Mouse (Mus musculus): ENCODE measurements at regions not wholly inside any gene's neighbourhood (a gene's known extent, or its start where the extent isn't known, plus 50 kb on each side); places are given as distances from the start of the nearest gene placed in this dataset.
"Not testable (repeated sequence)": the region's sequence is repeated elsewhere in the genome, so short reads cannot be mapped to it uniquely, and the experiment has no call there.

DNA sequence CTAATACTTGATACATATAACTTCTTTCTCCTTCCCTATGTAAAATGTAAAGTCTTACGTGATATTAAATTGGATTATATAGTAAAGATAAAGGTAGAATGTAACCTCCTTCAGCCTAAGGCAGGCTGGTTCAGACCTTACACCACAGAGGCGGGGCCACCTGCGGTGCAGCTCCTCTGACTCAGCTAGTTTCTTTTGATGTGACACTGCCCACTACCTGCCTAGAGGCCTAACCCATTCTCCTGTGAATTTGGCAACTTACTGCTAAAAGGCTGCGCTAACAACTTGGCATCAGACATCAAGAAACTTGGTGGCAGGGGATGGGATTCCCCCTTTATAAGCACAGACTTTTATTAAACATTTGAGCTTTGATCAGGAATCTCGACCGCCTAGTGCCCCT lies 74.5 kb downstream of the Aasdhppt start:
- no peak for TF ChIP-seq CTCF (IDR thresholded peaks at IDR 0.05; ENCODE audit: low read depth)
- ATAC-seq (no peak), DNase-seq (no peak)
- Histone ChIP-seq H3K4me2 (ENCODE audit: low read depth) (no peak overlapping the region), H3K27ac (ENCODE audit: low read depth, low read length) (no peak overlapping the region), H3K4me1 (ENCODE audit: insufficient read depth) (no peaks in the 10 kb centered on the region), H3K4me3 (ENCODE audit: low read depth, low read length) (no peak overlapping the region), H3K9ac (no peak overlapping the region), H3K27me3 (ENCODE audit: insufficient read depth, low read length) (no peaks in the 10 kb centered on the region), H3K36me3 (ENCODE audit: insufficient read depth) (no peaks in the 10 kb centered on the region), H3K9me3 (ENCODE audit: low read length) (no peaks in the 10 kb centered on the region)
- 64% methylated on average over 6 of the region's 6 CpGs for WGBS

DNA sequence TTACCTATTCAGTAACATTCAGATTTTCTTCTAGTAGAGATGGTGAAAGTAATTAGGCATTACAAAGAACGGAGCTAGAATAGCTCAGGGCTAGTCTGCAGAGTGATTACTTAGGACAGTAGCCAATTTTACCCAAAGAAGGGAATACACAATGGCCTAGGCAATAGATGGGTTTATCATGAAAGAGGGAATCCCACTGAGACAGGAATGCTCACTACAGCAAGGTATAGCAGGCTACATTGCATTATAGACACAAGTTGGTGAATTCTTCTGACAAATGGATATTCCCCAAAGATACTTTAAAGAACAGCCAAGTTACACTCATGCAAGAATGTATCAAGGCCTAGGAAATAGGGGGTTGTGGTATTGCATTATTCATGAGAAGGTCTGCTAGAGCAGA lies 94.7 kb downstream of the Aasdhppt start:
- not testable (repeated sequence) for DNase-seq; H3K9me3 ChIP-seq (ENCODE audit: low read length); ATAC-seq; H3K4me2 ChIP-seq (ENCODE audit: low read depth); H3K36me3 ChIP-seq (ENCODE audit: insufficient read depth); H3K4me3 ChIP-seq (ENCODE audit: low read depth, low read length); H3K27me3 ChIP-seq (ENCODE audit: insufficient read depth, low read length); H3K4me1 ChIP-seq (ENCODE audit: insufficient read depth); H3K9ac ChIP-seq; H3K27ac ChIP-seq (ENCODE audit: low read depth, low read length)
- WGBS, result 45% methylated on average over 1 of the region's 1 CpGs

DNA sequence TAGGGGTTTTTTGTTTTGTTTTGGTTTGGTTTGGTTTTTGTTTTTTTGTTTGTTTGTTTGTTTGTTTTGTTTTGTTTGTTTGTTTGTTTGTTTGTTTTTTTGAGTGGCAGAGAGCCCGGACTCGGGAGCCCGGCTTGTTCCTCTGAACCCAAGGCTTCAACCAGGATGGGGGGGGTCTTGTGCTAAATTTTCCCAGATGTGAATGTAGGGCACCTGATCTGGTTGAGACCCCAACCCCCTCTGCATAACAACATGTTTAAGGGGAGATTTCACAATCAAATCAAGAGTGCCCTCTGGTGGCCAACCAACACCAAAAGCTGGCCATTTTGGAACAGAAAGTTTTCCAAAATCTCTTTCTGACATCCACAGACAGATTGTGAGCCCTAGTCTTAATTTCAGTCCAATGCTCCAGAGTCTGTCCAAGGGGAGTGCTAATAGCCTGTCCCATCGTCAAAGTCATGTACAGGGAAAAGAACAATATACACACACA lies 99.2 kb downstream of the Aasdhppt start:
- peak; percentile 1 for DNase-seq
- H3K36me3 ChIP-seq (ENCODE audit: insufficient read depth), result no peaks in the 10 kb centered on the region
- TF ChIP-seq CTCF (IDR thresholded peaks at IDR 0.05; ENCODE audit: low read depth), result peak; percentile 34; the same call in 1 of the 2 replicates
- no peaks in the 10 kb centered on the region for H3K27me3 ChIP-seq (ENCODE audit: insufficient read depth, low read length)
- no peak overlapping the region for H3K4me2 ChIP-seq (ENCODE audit: low read depth)
- ATAC-seq, result no peak
- H3K27ac ChIP-seq (ENCODE audit: low read depth, low read length), result no peak overlapping the region
- WGBS, result 93% methylated on average over 4 of the region's 4 CpGs
- no peak overlapping the region for H3K9ac ChIP-seq
- no peaks in the 10 kb centered on the region for H3K9me3 ChIP-seq (ENCODE audit: low read length)
- H3K4me1 ChIP-seq (ENCODE audit: insufficient read depth), result no peaks in the 10 kb centered on the region
- no peak overlapping the region for H3K4me3 ChIP-seq (ENCODE audit: low read depth, low read length)

DNA sequence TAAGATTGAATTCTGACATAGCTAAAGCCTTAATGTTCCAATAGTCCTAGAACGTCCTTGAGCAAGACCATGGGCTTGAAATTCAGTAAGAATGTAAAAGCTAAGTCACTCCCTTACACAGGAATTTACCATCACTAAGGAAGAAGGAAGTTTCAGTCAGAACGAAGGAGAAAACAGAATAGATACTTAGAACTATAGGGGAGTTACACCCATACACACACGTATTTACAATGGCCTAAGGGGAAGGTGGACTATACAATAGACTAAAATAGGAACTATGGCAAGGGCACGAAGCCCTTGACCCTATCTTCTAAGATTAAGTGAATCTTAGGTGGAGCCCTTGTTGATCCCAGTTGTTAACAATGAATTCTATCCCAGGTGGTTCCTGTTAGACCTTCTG lies 116.5 kb downstream of the Aasdhppt start:
- H3K27me3 ChIP-seq (ENCODE audit: insufficient read depth, low read length); H3K4me2 ChIP-seq (ENCODE audit: low read depth); H3K27ac ChIP-seq (ENCODE audit: low read depth, low read length); H3K9ac ChIP-seq; H3K36me3 ChIP-seq (ENCODE audit: insufficient read depth); DNase-seq; H3K9me3 ChIP-seq (ENCODE audit: low read length); H3K4me3 ChIP-seq (ENCODE audit: low read depth, low read length); ATAC-seq; H3K4me1 ChIP-seq (ENCODE audit: insufficient read depth): not testable (repeated sequence)
- 82% methylated on average over 4 of the region's 4 CpGs for WGBS

DNA sequence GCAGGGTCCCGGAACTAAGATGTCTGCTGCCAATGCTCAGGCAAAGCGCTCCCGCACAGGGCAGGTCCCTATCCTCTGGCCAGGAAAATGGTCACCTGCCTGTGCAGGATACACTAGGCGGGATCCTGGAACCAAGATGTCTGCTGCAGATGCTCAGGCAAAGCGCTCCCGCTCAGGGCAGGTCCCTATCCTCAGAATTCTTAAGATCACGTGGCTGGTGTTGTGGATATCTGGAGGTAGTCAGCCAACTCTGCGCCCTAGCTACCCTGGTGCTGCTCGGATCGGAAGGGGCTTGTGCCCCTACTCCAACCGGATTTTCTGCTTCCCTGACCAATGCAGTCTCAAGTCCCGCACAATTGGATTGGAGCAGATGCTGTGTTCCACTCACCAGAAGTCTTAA lies 153.3 kb downstream of the Aasdhppt start:
- not testable (repeated sequence) for H3K27ac ChIP-seq (ENCODE audit: low read depth, low read length); H3K9ac ChIP-seq; H3K36me3 ChIP-seq (ENCODE audit: insufficient read depth); H3K4me2 ChIP-seq (ENCODE audit: low read depth); H3K27me3 ChIP-seq (ENCODE audit: insufficient read depth, low read length); DNase-seq; ATAC-seq; H3K4me3 ChIP-seq (ENCODE audit: low read depth, low read length); H3K9me3 ChIP-seq (ENCODE audit: low read length); H3K4me1 ChIP-seq (ENCODE audit: insufficient read depth)
- 92% methylated on average over 12 of the region's 12 CpGs for WGBS

DNA sequence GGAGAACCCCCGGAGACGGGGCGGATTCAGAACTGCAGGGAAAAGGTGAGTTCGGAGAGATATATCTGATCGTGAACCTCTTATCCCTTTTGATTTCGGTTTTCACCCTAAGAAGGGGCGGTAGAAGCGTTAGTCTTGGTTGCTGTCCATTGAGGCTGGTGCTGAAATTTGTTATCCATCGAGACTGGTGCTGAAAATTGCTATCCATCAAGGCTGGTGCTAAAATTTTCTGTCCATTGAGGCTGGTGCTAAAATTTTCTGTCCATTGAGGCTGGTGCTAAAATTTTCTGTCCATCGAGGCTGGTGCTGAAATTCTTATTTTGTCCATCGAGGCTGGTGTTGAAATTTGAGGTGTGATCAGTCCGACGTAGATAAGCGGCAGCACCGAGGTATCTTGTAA lies 170.4 kb downstream of the Aasdhppt start:
- not testable (repeated sequence) for DNase-seq; H3K4me2 ChIP-seq (ENCODE audit: low read depth); H3K27ac ChIP-seq (ENCODE audit: low read depth, low read length); H3K4me1 ChIP-seq (ENCODE audit: insufficient read depth); H3K9ac ChIP-seq; H3K9me3 ChIP-seq (ENCODE audit: low read length); H3K36me3 ChIP-seq (ENCODE audit: insufficient read depth); H3K27me3 ChIP-seq (ENCODE audit: insufficient read depth, low read length); ATAC-seq; H3K4me3 ChIP-seq (ENCODE audit: low read depth, low read length)
- WGBS, result 64% methylated on average over 13 of the region's 15 CpGs

DNA sequence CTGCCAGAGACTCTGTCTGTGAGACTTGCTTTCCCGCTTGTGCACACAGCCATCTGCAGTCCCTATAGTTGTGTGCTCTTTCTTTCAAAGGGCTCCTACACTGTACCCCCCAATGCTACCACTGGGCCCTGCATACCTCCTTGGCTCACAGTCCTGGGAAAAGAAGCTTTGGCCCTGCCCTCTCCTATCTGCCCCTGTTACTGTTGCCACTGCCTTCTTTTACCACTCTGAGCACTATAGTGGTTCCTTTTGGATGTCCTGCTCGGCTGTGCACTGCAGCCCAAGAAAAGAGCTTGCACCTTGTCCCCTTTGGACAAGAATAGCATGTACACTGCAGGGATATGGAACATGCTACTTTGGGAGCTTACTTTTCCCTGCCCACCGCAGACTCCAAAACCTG lies 216.8 kb downstream of the Aasdhppt start:
- H3K4me1 ChIP-seq (ENCODE audit: insufficient read depth), result no peaks in the 10 kb centered on the region
- no peaks in the 10 kb centered on the region for H3K27me3 ChIP-seq (ENCODE audit: insufficient read depth, low read length)
- no peak overlapping the region for H3K4me2 ChIP-seq (ENCODE audit: low read depth)
- ATAC-seq, result no peak
- no peaks in the 10 kb centered on the region for H3K36me3 ChIP-seq (ENCODE audit: insufficient read depth)
- 91% methylated on average over 3 of the region's 3 CpGs for WGBS
- no peak for TF ChIP-seq CTCF (IDR thresholded peaks at IDR 0.05; ENCODE audit: low read depth)
- H3K4me3 ChIP-seq (ENCODE audit: low read depth, low read length), result no peak overlapping the region
- H3K9ac ChIP-seq, result no peak overlapping the region
- no peak overlapping the region for H3K27ac ChIP-seq (ENCODE audit: low read depth, low read length)
- DNase-seq, result no peak
- no peaks in the 10 kb centered on the region for H3K9me3 ChIP-seq (ENCODE audit: low read length)

DNA sequence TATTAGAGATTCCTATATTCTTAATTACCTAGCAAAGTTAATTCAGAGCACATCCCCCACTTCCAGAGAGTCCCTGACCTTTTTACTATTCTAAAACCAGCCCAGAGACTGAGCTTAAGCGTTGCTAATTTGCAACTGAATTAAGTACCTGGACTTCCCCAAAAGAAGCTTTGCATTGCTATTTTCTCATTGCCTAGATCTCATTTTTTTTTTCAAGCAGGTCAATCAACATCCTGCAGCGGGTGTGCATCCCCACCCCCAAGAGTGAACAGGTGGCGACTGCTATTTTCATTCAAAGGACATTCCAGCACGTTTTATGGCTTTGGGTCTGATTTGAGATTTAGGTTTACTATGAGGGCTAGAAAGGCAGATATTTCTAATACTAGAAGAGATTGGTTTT lies 226.6 kb downstream of the Aasdhppt start:
- not testable (repeated sequence) for ATAC-seq; H3K4me1 ChIP-seq (ENCODE audit: insufficient read depth); H3K27me3 ChIP-seq (ENCODE audit: insufficient read depth, low read length); H3K36me3 ChIP-seq (ENCODE audit: insufficient read depth); H3K4me3 ChIP-seq (ENCODE audit: low read depth, low read length); DNase-seq; H3K9ac ChIP-seq; H3K27ac ChIP-seq (ENCODE audit: low read depth, low read length); H3K9me3 ChIP-seq (ENCODE audit: low read length); H3K4me2 ChIP-seq (ENCODE audit: low read depth)
- WGBS, result 46% methylated on average over 4 of the region's 4 CpGs

Measured in forebrain, postnatal 0 days (tissue).